Comparison of ENCODE assay signal across 13 mouse cellular contexts in genomic region chr16:4031441-4032274, GRCm38 (mm10).
DNase-seq lines count a peak whose midpoint lies in the region.
"Had no signal": no experiment of that assay in that cellular context is flagged by ENCODE, and none has a peak within 500 bp of the region (broad histone marks: within the 10 kb centered on the region; RNA-seq: fewer than 3 reads in every experiment).

No protein-coding gene starts in this region.

- DNase-seq in A20 (ENCODE audit: low read depth, low spot score) (peak; percentile 55), ES-CJ7 (ENCODE audit: low read depth, low spot score) (peak; percentile 47), MN1 (ENCODE audit: low spot score) (no peak)
- peak; percentile 34 for DNase-seq in kidney, adult 18-20 months
- DNase-seq in kidney, postnatal 10 days = peak; percentile 43
- DNase-seq in ovary, postnatal 14 days (ENCODE audit: low spot score) = no peak
- DNase-seq in spleen, postnatal 4 days (ENCODE audit: low spot score in 2 of 2) = no peak
- DNase-seq: cerebellum, adult 8-10 months; heart, postnatal 4 days; lung, postnatal 10 days; right cerebral cortex, adult 18-20 months; spleen, adult 18-20 months; thymus, adult 2 months had no signal

Comparison
In these comparisons a context has a peak if more than half of its experiments do, and no peak if none do; other contexts are left out.
1. DNase-seq: peak in A20 (single experiment), ES-CJ7 (single experiment), kidney, adult 18-20 months (single experiment) and kidney, postnatal 10 days (single experiment); none in MN1 (single experiment), ovary, postnatal 14 days (single experiment) and spleen, postnatal 4 days (0 of 2).